Mouse (Mus musculus): ENCODE data around the gene Pomc.
"Not testable (repeated sequence)": the region's sequence is repeated elsewhere in the genome, so short reads cannot be mapped to it uniquely, and the experiment has no call there.

Pomc gene

GRCm38 (mm10) chr12:3954651-3955050 lies at the start of gene Pomc:
Gene Pomc, plus strand, starts transcription at chr12:3954951.
- DNase-seq (ENCODE audit: low spot score) = no peak

DNA sequence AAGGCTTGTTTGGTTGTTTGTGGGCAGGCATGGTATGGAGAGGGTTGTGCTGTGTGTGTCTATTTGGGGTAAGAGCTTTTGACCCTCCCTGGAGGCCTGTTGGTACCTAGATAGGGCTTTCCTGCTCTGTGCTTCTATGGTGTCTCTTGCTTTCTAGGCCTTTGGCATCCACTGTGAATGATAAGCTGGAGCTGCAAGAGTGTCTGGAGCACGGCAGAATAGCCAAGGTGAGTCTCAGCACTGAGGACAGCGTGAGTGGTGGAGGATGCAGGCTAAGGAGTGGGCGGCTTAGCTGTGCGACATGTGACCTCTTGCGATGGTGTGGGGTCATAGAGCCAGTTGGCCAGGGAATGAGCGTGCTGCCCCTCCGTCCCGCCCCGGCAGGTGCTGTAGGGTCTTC lies 49.3 kb upstream of the Pomc start:
- no peak for DNase-seq (ENCODE audit: low spot score)

DNA sequence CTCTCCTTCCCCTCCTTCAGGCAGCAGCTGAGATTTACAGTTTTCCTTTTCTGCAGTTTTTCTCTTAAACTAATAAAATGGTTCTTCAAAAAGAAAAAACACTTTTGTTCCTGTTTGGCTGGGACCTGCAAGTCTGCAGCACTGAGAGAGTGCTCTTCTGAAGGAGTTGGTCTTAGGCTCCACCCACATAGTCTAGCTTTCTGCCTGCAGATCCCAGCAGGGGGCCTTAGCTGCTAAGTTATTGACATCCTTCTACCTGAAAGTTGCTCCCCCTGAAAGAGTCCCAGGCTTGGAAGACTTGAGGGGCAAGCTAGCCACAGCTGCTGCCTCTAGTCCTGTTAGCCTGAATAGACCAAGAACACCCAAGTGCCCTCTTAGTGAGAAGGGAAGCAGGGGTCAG lies 48.4 kb upstream of the Pomc start:
- no peak for DNase-seq (ENCODE audit: low spot score)

GRCm38 (mm10) chr12:3907008-3907407 lies 47.7 kb upstream of the Pomc start:
- no peak for DNase-seq (ENCODE audit: low spot score)

DNA sequence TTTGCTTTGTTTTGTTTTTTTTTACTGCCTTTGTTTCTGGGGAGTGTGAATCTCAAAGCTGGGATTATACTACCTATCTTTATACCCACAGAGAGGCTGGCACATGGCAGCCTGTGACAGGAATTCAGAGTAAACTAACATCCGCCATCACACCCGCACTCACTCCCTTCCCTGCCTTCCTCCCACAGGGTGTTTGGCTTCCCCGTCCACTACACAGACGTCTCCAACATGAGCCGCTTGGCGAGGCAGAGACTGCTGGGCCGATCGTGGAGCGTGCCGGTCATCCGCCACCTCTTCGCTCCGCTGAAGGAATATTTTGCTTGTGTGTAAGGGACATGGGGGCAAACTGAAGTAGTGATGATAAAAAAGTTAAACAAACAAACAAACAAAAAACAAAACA lies 47.3 kb upstream of the Pomc start:
- no peak for DNase-seq (ENCODE audit: low spot score)

DNA sequence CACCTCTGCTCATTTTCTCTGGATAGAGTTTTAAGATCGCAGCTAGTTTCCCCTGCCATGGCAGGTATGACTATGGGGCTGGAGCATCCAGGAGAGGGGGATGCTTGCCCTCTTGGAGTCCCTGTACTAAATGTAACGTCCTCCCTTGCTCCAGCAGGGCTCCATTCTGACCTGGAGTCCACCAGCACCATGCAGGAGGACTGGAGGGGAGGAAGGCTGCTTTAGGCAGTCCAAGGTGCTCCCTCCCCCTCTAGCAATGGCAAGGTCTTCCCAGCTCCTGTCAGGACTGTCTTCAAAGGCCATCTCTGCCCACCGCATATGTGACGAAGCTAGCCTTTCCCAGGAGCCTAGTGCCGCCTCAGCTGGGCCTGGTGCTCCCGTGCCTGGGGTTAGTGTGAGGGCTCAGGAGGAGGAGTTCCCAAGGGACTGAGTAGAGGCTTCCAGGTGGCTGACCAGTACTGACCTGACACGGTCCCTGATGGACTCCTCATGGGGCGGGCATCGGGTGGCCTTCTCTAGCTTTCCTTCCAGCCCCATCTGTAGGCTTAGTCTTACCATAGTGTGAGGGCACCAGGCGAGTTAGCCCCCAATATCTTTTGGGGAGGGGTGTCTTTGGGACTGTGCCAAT lies 44.2 kb upstream of the Pomc start:
- DNase-seq (ENCODE audit: low spot score) = no peak

- DNase-seq (ENCODE audit: low spot score) = no peak
Observed at GRCm38 (mm10) chr12:3911831-3912348, 42.9 kb upstream of the Pomc start.

DNA sequence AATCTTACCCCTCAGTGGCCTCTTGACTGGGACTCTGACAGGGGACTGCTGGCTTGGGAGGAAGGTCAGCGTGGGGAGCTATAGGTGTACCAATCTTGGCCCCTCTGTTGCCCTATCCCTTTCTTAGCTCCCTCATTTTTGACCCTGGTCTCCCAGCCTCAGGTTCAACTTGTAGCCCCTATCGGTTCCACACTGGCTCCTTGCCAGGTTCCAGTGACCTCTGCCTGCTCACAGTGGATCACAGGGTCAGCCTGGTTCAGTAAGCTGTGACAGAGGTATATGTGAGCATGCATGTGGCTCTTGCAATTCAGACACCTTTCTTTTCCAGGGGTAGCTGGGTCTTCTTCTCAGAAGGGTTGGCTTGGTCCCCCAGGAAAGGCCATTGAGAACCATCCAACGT lies 38.9 kb upstream of the Pomc start:
- DNase-seq (ENCODE audit: low spot score) = no peak

GRCm38 (mm10) chr12:3917668-3918341 lies 36.9 kb upstream of the Pomc start:
- peak; percentile 36 for DNase-seq (ENCODE audit: low spot score)

GRCm38 (mm10) chr12:3918577-3918976 lies 36.2 kb upstream of the Pomc start:
- no peak for DNase-seq (ENCODE audit: low spot score)

GRCm38 (mm10) chr12:3919423-3919822 lies 35.3 kb upstream of the Pomc start:
- no peak for DNase-seq (ENCODE audit: low spot score)

- DNase-seq (ENCODE audit: low spot score) = peak; percentile 44
Observed at GRCm38 (mm10) chr12:3926127-3926526, 28.6 kb upstream of the Pomc start.

- no peak for DNase-seq (ENCODE audit: low spot score)
Observed at GRCm38 (mm10) chr12:3928841-3929240, 25.9 kb upstream of the Pomc start.

DNA sequence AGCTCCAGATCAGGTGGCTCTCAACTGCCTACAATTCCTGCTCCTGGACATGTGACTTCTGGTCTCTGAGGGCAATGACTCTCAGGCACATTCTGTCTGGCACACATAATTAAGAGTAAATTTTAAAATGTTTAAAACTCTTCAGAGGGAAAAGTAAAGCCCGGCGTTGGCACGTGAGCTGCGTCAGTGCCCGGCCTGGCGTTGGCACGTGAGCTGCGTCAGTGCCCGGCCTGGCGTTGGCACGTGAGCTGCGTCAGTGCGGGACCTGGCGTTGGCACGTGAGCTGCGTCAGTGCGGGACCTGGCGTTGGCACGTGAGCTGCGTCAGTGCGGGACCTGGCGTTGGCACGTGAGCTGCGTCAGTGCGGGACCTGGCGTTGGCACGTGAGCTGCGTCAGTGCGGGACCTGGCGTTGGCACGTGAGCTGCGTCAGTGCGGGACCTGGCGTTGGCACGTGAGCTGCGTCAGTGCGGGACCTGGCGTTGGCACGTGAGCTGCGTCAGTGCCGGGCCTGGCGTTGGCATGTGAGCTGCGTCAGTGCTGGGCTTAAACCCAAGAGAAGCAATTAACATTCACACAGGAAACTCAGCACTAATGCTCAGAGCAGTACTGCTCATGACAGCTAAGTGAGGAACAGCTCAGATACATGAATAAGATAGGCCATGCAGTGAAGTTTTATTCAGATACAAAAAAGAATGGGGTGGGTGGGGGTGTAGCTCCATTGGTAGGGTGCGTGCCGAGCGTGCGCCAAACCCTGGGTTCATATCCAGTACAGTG lies 24.5 kb upstream of the Pomc start:
- DNase-seq (ENCODE audit: low spot score) = not testable (repeated sequence)

- DNase-seq (ENCODE audit: low spot score) = no peak
Observed at GRCm38 (mm10) chr12:3942026-3942425, 12.7 kb upstream of the Pomc start.

DNA sequence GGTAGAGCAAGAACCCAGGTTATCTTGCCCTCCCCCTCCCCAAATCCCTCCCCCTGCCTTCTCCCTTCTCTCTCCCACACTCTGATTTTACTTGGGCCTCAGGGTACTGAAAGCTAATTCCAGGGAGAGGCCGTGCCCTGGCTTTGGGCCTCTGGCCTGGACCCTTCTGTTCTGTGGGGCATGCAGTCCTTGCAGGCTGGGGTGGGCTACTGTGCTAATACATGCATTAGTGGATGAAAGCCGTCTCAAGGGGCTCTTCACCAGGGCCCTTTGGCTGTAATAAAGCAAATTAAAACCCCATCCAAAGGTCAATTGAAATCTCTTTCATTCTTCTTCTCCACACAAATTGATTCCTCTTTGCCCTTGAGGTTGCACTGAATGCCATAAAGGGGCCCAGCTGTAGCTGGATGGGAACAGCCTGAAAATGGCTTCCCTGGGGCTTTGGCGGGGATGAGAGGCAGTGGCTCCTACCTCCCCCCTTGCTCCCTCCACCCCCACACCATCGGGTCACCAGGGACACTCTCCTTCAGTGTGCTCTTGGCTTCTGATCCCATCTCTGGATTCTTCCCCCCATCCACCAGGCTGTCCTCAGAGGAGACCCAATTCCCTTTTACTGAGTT lies 10.2 kb upstream of the Pomc start:
- DNase-seq (ENCODE audit: low spot score) = no peak

- no peak for DNase-seq (ENCODE audit: low spot score)
Observed at GRCm38 (mm10) chr12:3947503-3947902, 7.2 kb upstream of the Pomc start.

DNA sequence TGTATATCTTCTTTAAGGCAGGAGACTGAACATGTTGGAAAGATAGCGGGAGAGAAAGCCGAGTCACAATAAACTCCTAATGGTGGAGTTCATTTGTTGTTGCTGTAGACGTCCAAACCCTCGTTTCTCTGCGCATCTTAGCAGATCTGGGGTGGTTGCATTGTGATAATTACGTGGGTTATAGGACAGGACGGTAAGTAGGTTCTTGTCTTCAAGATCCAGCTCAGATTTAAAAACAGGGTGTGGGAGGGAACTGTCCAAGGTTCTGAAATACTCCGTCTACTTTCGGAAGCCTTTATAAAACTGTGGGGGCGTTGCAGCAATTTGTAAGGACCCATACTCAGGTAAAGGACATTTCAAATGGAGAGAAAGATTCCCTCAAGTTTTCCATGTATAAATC lies 620 bp downstream of the Pomc start:
- no peak for DNase-seq (ENCODE audit: low spot score)

DNA sequence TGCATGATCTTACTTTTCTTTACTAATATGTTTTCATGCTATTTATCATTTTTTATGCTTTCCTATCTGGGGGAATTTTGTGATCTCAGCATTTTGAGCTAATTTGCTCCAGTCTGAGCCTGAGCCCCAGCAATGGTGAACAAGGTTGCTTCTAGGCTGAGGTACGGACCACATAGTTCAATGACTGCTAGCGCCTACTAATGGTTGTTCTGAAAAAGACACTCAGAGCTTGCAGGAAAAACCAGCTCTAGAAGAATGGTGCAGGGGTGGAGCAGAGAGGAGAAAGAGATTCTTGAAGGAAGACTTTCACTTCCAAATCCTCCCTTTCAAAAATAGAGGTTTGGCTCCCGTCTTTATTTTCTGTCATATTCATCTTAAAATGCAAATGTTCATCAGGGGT lies 1.6 kb downstream of the Pomc start:
- no peak for DNase-seq (ENCODE audit: low spot score)

DNA sequence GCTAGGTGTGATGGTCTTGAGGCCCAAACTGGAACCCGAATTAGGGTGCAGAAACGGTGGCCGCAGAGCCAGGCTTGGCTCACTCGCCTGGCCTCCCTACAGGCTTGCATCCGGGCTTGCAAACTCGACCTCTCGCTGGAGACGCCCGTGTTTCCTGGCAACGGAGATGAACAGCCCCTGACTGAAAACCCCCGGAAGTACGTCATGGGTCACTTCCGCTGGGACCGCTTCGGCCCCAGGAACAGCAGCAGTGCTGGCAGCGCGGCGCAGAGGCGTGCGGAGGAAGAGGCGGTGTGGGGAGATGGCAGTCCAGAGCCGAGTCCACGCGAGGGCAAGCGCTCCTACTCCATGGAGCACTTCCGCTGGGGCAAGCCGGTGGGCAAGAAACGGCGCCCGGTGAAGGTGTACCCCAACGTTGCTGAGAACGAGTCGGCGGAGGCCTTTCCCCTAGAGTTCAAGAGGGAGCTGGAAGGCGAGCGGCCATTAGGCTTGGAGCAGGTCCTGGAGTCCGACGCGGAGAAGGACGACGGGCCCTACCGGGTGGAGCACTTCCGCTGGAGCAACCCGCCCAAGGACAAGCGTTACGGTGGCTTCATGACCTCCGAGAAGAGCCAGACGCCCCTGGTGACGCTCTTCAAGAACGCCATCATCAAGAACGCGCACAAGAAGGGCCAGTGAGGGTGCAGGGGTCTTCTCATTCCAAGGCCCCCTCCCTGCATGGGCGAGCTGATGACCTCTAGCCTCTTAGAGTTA lies 5.2 kb downstream of the Pomc start:
- peak; percentile 74 for DNase-seq (ENCODE audit: low spot score)

DNA sequence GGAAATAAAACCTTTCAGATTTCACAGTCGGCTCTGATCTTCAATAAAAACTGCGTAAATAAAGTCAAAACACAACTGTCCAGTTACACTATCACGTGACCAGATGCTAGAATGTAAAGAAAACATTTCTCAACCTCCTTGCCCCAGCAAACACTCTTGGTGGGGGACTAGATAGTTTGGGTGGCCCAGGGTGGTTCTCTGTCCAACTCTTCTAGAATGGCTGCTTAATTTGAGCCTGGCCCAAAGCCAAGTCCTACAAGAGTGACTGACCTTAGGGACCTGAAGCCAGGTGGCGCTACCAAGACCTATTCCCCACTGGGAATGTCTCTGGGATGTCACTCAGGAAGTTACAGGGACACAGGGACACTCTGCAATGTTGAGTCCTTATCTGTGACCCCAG lies 5.8 kb downstream of the Pomc start:
- no peak for DNase-seq (ENCODE audit: low spot score)

GRCm38 (mm10) chr12:3967196-3967595 lies 12.4 kb downstream of the Pomc start:
- no peak for DNase-seq (ENCODE audit: low spot score)

Data from left cerebral cortex, adult 11 months (tissue).